Mouse (Mus musculus) embryonic facial prominence, embryonic 15.5 days (tissue): Measurements from ENCODE around the gene Irs1. TPM values are rescaled to one million over a fixed set of nuclear protein-coding genes. Genes with fewer than 3 reads are reported as not detected.

Experiments
- ATAC-seq: fragments of 200-750 bp; cut with Nextera tagmentation; 2 replicates; pipeline ENCODE4 v1.8.0; 2017; ENCODE audit warnings: low read depth, moderate TSS enrichment; ENCODE audit not compliant: insufficient number of reproducible peaks, low FRiP score, low TSS enrichment
- H3K27ac ChIP-seq: fragments of 300-500 bp; sonication (generic); replicated peaks from 2 replicates; pipeline ENCODE4 v1.5.1; 2015; ENCODE audit warnings: mild to moderate bottlenecking, inconsistent platforms
- H3K27me3 ChIP-seq: fragments of 300-500 bp; sonication (generic); 2 replicates; pipeline ENCODE4 v1.6.1; 2015; ENCODE audit warnings: inconsistent platforms
- H3K36me3 ChIP-seq: fragments of 300-500 bp; sonication (generic); 2 replicates; pipeline ENCODE4 v1.6.1; 2015; ENCODE audit warnings: mild to moderate bottlenecking, inconsistent platforms
- H3K4me1 ChIP-seq: fragments of 300-500 bp; sonication (generic); 2 replicates; pipeline ENCODE4 v1.6.1; 2015; ENCODE audit warnings: inconsistent platforms
- H3K4me2 ChIP-seq: fragments of 300-500 bp; sonication (generic); replicated peaks from 2 replicates; pipeline ENCODE4 v1.6.1; 2015; ENCODE audit warnings: mild to moderate bottlenecking, inconsistent platforms
- H3K4me3 ChIP-seq: fragments of 300-500 bp; sonication (generic); replicated peaks from 2 replicates; pipeline ENCODE4 v1.5.1; 2015; ENCODE audit warnings: mild to moderate bottlenecking, inconsistent platforms
- H3K9ac ChIP-seq: fragments of 300-500 bp; sonication (generic); 2 replicates; pipeline ENCODE4 v1.6.1; 2015; ENCODE audit warnings: inconsistent platforms
- H3K9me3 ChIP-seq: fragments of 300-500 bp; sonication (generic); replicated peaks from 2 replicates; pipeline ENCODE4 v1.6.1; 2016; ENCODE audit warnings: inconsistent platforms
- WGBS: fragments of 180-500 bp; shearing (Covaris S2); methylation state at CpG from one replicate; pipeline ENCODE4 v1.1.7; 2015; 5-methylcytosine and 5-hydroxymethylcytosine counted together
- polyA plus RNA-seq: library from polyadenylated mRNA; unstranded; fragments of >200 nt; fragmentation: Nextera tagmentation; extraction: Ambion mirVana; gene quantifications from 2 replicates; pipeline ENCODE4 v1.2.1, GENCODE M21; 2015

Gene Irs1
- polyA plus RNA-seq, 1 experiment from 2014 or later: 10.8 TPM

- Histone ChIP-seq H3K4me2 (peak overlapping the region; percentile 9; the same call in 1 of the 2 replicates), H3K27me3 (no peaks in the 10 kb centered on the region), H3K9ac (no peak overlapping the region), H3K9me3 (no peaks in the 10 kb centered on the region), H3K36me3 (no peaks in the 10 kb centered on the region), H3K4me3 (no peak overlapping the region), H3K27ac (peak overlapping the region; percentile 5; the same call in 1 of the 2 replicates), H3K4me1 (peaks cover 12% of the 10 kb centered on the region; the same call in 1 of the 2 replicates)
- ATAC-seq: peak; percentile 29; the same call in 1 of the 2 replicates
- WGBS: 27% methylated on average over 12 of the region's 12 CpGs
Measured at GRCm38 (mm10) chr1:82220673-82221396, 70.4 kb downstream of the Irs1 start.

DNA sequence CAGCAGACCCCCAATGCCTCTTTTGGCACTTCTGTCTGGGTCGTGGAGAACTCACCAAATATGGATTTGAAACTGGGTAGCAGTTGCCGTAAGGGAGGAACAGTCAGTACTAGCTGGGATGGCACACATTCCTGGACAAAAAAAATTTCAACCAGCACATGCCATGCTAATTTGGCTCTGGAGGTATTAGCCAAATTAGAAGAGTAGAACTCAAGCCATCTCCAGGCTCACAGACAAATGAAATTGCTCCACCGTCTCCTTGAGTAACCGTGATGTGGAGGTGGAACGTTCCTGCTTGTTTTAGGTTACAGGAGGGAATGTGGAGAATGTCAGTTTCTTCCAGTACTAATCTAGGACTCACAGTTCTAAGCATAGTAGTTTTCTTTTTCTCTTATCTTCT lies 83.7 kb downstream of the Irs1 start:
- H3K27ac ChIP-seq: no peak overlapping the region
- H3K4me1 ChIP-seq: 0 out of 2 replicates have a peak, but pooled peaks cover 2% of the 10 kb centered on the region
- WGBS: 76% methylated on average over 5 of the region's 5 CpGs
- no peaks in the 10 kb centered on the region for H3K9me3 ChIP-seq
- H3K4me3 ChIP-seq: no peak overlapping the region
- H3K27me3 ChIP-seq: no peaks in the 10 kb centered on the region
- H3K36me3 ChIP-seq: no peaks in the 10 kb centered on the region
- no peak overlapping the region for H3K4me2 ChIP-seq
- no peak for ATAC-seq
- H3K9ac ChIP-seq: no peak overlapping the region

- H3K4me1 ChIP-seq: peaks cover 15% of the 10 kb centered on the region
- 0 out of 2 replicates have a peak, but pooled peaks have one; percentile 43 for ATAC-seq
- H3K27me3 ChIP-seq: no peaks in the 10 kb centered on the region
- no peak overlapping the region for H3K4me3 ChIP-seq
- H3K4me2 ChIP-seq: no peak overlapping the region
- no peaks in the 10 kb centered on the region for H3K36me3 ChIP-seq
- H3K27ac ChIP-seq: peak overlapping the region; percentile 39; the same call in 1 of the 2 replicates
- H3K9ac ChIP-seq: no peak overlapping the region
- 38% methylated on average over 7 of the region's 7 CpGs for WGBS
- no peaks in the 10 kb centered on the region for H3K9me3 ChIP-seq
Measured at GRCm38 (mm10) chr1:82200636-82201035, 90.6 kb downstream of the Irs1 start.

DNA sequence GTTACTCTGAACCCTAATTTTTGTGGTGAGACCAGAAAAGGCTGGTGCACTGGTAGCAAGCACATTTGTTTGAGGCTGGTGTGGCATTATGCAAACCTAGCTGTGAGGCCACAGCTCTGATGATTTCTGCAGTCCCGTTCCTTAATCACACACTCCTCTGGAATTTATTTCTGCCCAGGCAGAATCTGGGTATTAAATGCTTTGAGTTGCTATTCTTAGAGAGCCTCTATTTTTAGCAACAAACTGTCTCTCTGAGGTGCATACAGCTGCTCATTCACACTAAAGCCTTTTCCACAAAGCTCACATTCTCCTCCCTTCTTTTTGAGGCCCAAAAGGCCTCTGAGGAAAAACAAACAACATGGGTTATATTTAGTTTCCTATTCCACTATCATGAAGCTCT lies 91.3 kb downstream of the Irs1 start:
- Histone ChIP-seq H3K4me2 (no peak overlapping the region), H3K36me3 (no peaks in the 10 kb centered on the region), H3K27ac (peak overlapping the region; percentile 63; the same call in 1 of the 2 replicates), H3K4me1 (peaks cover 15% of the 10 kb centered on the region), H3K27me3 (no peaks in the 10 kb centered on the region), H3K4me3 (no peak overlapping the region), H3K9ac (no peak overlapping the region), H3K9me3 (no peaks in the 10 kb centered on the region)
- 3% methylated on average over 1 of the region's 1 CpGs for WGBS
- no peak for ATAC-seq

DNA sequence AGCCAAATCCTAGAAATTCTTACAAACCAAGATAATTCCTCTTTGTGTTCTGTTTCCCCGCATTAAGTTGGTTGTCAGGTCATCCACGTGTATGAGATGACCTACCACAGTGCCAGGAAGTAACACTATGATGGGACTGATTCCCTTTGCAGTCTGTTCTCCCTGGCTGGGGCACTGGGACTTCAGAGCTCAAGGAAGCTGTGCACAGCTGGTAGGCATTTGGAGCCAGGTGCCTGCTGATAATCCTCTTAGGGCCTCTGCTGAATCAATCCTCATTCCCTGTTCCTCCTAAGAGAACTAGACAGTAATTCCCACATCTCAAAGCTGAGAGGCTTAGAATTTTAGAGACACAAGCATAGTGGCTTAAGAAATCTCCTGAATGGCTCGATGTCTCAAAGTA lies 99.6 kb downstream of the Irs1 start:
- no peak overlapping the region for H3K4me2 ChIP-seq
- no peak overlapping the region for H3K27ac ChIP-seq
- H3K36me3 ChIP-seq: no peaks in the 10 kb centered on the region
- H3K9ac ChIP-seq: no peak overlapping the region
- no peak for ATAC-seq
- no peak overlapping the region for H3K4me3 ChIP-seq
- WGBS: 34% methylated on average over 3 of the region's 3 CpGs
- H3K9me3 ChIP-seq: no peaks in the 10 kb centered on the region
- peaks cover 6% of the 10 kb centered on the region; the same call in 1 of the 2 replicates for H3K4me1 ChIP-seq
- H3K27me3 ChIP-seq: no peaks in the 10 kb centered on the region

- Histone ChIP-seq H3K9ac (no peak overlapping the region), H3K4me2 (no peak overlapping the region), H3K4me3 (no peak overlapping the region), H3K27me3 (no peaks in the 10 kb centered on the region), H3K4me1 (peaks cover 6% of the 10 kb centered on the region; the same call in 1 of the 2 replicates), H3K9me3 (no peaks in the 10 kb centered on the region), H3K36me3 (no peaks in the 10 kb centered on the region), H3K27ac (no peak overlapping the region)
- WGBS: 47% methylated on average over 3 of the region's 3 CpGs
- ATAC-seq: no peak
Measured at GRCm38 (mm10) chr1:82189516-82189915, 101.7 kb downstream of the Irs1 start.

- 62% methylated on average over 10 of the region's 10 CpGs for WGBS
- Histone ChIP-seq H3K4me3 (no peak overlapping the region), H3K36me3 (no peaks in the 10 kb centered on the region), H3K27me3 (no peaks in the 10 kb centered on the region), H3K27ac (no peak overlapping the region), H3K9me3 (no peaks in the 10 kb centered on the region), H3K4me1 (peaks cover 6% of the 10 kb centered on the region; the same call in 1 of the 2 replicates), H3K4me2 (no peak overlapping the region), H3K9ac (no peak overlapping the region)
- no peak for ATAC-seq
Measured at GRCm38 (mm10) chr1:82188549-82189231, 102.5 kb downstream of the Irs1 start.

- Histone ChIP-seq H3K36me3 (no peaks in the 10 kb centered on the region), H3K9me3 (no peaks in the 10 kb centered on the region), H3K9ac (no peak overlapping the region), H3K27me3 (no peaks in the 10 kb centered on the region), H3K4me2 (no peak overlapping the region), H3K4me1 (no peaks in the 10 kb centered on the region), H3K4me3 (no peak overlapping the region), H3K27ac (no peak overlapping the region)
- 60% methylated on average over 8 of the region's 8 CpGs for WGBS
- no peak for ATAC-seq
Measured at GRCm38 (mm10) chr1:82183913-82184442, 107.2 kb downstream of the Irs1 start.

Other genes with a start within 250 kb of the Irs1 start
- 34.4 and 38.8 TPM in 2 replicates for gene Gm9747, start 58.3 kb downstream of the Irs1 start, polyA plus RNA-seq
- gene Rhbdd1, start 25.0 kb upstream of the Irs1 start, polyA plus RNA-seq: 9.1 and 10.3 TPM in 2 replicates